Mouse (Mus musculus): ENCODE measurements at regions not wholly inside any gene's neighbourhood (a gene's known extent, or its start where the extent isn't known, plus 50 kb on each side); places are given as distances from the start of the nearest gene placed in this dataset.

DNA sequence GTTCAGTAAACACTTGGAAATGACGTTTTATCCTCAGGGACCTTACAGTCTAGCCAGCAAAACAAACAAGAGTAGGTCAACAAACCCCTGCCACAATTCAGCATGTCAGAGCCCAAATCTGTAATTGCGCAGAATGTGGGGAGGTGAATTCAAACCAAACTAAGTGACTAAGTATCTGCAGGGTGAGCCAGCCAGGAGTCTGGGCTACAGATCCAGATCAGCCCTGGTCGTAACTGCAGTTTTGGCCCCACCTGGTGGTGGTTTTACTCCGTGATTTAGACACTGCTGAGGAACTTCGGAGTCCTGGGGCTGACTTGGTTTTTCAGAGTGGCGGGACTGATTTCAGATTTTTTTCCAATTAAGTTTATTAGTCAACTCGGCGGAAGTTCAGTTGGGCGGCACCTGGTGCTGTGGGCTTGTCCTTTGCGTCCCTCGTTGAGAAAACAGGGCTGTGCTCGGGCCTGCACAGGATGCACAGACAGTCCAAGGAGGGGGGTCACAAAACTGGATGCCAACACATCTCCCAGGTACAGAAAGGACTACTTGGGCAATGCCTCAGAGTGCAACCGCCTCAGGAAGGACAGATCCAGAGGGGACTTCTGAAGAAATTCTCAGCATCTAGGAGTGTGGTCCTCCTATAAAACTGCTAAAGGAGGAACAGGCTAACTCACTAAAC, 107.6 kb upstream of the 1700066M21Rik start:
- DNase-seq (ENCODE audit: low spot score), result peak; percentile 35

DNA sequence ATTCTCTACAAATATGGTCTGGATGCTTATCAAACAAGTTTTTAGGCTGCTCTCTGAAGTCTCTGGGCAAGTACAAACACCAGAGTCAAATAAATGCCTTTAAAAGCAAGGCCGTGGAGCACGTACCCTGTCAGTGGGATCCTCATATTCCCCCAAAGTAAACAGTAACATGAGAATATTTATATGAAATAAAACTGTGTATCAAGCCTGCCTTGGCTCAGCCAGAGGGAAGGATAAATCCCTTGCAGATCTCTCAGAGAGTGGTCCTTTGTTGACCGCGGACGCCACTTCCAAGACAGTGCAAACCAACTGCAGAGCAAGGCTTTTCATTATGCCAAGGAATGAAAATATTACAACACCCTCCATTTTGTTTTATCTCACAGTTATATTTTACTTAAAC, 104.8 kb upstream of the 1700066M21Rik start:
- DNase-seq (ENCODE audit: low spot score), result no peak

DNA sequence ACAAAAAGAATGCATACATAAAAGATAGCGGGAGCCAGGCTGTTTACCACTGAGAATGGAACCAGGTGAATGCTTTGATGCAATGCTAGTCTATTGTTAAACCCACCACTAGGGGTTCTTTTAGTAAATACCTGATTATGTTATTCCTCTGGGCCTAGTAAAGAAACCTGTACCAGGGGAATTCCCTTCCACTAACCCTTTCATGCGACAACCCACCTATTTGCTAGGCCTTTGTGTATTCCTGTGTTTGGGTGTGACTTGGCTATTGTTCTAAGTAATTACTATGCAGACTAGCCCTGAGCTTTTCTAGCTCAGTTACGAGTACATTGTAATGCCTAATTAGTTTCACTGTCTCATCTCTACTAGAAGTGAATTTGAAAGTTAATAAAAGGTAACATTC, 95.9 kb upstream of the 1700066M21Rik start:
- DNase-seq (ENCODE audit: low spot score), result no peak

GRCm38 (mm10) chr1:57296186-57296585, 81.2 kb upstream of the 1700066M21Rik start:
- no peak for DNase-seq (ENCODE audit: low spot score)

DNA sequence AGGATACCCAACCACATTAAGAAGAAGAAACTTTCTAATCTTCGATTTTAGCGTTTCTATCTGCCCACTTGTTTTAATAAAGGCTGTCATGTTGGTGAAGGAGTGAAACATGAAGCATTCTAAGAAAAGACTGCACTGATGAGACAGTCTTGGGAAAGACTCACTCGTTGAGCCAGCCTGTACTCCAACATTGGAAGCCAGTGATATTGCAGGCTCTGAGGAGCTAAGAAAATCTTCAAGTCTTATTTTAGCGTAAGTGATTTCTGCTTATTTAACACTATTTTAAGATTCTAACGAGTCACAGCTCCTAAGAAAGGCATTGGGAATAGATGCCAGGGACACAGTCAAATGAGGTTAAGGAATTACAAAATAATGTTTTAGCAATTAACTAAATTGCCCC, 78.9 kb upstream of the 1700066M21Rik start:
- no peak for DNase-seq (ENCODE audit: low spot score)

GRCm38 (mm10) chr1:57301260-57301979, 76.0 kb upstream of the 1700066M21Rik start:
- no peak for DNase-seq (ENCODE audit: low spot score)

GRCm38 (mm10) chr1:57301980-57302331, 75.5 kb upstream of the 1700066M21Rik start:
- no peak for DNase-seq (ENCODE audit: low spot score)

DNA sequence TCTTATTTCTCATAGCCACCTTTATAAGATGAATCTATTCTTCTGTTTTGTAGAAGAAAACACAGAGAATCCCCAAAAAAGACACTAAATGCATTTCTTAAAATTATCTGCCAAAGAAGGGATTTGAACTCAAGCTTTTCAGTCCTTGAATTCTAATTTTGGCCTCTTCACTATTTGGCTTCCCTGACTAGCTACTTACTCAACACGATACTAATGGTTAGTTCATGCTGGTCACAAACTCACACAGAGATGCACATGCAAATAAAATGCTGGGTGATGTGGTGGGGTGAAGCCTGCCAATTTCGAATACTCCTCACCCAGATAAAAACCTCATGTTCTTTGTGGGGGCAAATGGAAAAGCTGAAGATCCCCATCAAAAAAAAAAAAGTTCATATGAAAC, 72.7 kb upstream of the 1700066M21Rik start:
- DNase-seq (ENCODE audit: low spot score), result no peak

- DNase-seq (ENCODE audit: low spot score), result no peak
These were observed 54.9 kb upstream of the 1700066M21Rik start for GRCm38 (mm10) chr1:57322535-57322934.

- DNase-seq (ENCODE audit: low spot score), result no peak
These were observed 54.3 kb upstream of the 1700066M21Rik start for GRCm38 (mm10) chr1:57323118-57323517.

DNA sequence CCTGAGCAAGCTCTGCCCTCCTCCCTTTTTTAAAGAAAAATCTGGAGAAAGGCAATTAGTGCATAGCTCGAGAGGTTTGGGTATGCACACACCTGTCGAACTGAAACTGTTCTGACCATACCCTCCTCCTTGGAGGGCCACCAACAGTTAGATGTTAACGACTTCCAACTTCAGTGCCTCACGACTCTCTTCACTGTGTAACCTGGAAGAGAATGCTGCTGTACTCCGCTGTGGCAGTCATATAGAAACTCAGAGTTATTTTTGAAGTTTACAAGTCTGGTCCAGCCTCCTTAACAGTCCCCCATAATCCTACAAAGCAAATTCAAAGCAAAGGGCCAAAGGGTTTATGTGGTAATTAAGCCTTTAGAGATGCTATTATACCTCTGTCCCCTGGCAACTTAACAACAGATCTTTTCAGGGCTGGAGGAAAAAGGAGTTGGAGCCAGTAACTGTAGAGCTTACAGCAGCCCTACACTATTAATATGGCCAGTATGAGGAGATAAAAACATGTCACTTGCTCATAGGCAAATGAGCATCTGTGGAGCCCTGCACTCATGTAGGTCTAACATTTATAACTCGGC, 51.7 kb upstream of the 1700066M21Rik start:
- no peak for DNase-seq (ENCODE audit: low spot score)

Measured in ovary, postnatal 10 days (tissue).